Mouse (Mus musculus) large intestine, adult 2 months (tissue): Measurements from ENCODE around the gene Cib2. TPM values are rescaled to one million over a fixed set of nuclear protein-coding genes. Genes with fewer than 3 reads are reported as not detected.

Experiments
- DNase-seq: peaks from one replicate; pipeline ENCODE4 v3.0.0-alpha.2; 2012; ENCODE audit warnings: low read depth, low spot score
- WGBS: fragments of 180-500 bp; shearing (Covaris S2); methylation state at CpG from one replicate; pipeline ENCODE4 v1.1.7; 2018; 5-methylcytosine and 5-hydroxymethylcytosine counted together
- polyA plus RNA-seq: library from polyadenylated mRNA; depleted of rRNA; stranded (reverse); fragments of >200 nt; gene quantifications from 2 replicates; pipeline ENCODE4 v1.2.3, GENCODE M21; 2012; rRNA removed

The Cib2 gene
- polyA plus RNA-seq, 1 experiment = 4.5 TPM

GRCm38 (mm10) chr9:54501453-54502110, 58.4 kb downstream of the Cib2 start, which contains the start of gene Dmxl2:
TSS of gene Dmxl2 (minus strand) at chr9:54501626.
- WGBS = under 1% methylated on average over 99 of the region's 99 CpGs
- no peak for DNase-seq

- no peak for DNase-seq
- under 1% methylated on average over 43 of the region's 43 CpGs for WGBS
These were observed 59.1 kb downstream of the Cib2 start for GRCm38 (mm10) chr9:54500832-54501452.

GRCm38 (mm10) chr9:54499791-54500190, 60.2 kb downstream of the Cib2 start:
- 78% methylated on average over 3 of the region's 3 CpGs for WGBS
- no peak for DNase-seq

- WGBS = 88% methylated on average over 6 of the region's 6 CpGs
These were observed 60.7 kb downstream of the Cib2 start for GRCm38 (mm10) chr9:54499291-54499690.

More at GRCm38 (mm10) chr9:54499291-54499690, 60.7 kb downstream of the Cib2 start:
- DNase-seq = no peak

Other genes starting within 250 kb of the Cib2 start
- 1.1 and 1.8 TPM in 2 replicates for gene Dmxl2, start 58.6 kb downstream of the Cib2 start, polyA plus RNA-seq
- gene Sh2d7, start 21.2 kb downstream of the Cib2 start, polyA plus RNA-seq = 3.8 and 6.6 TPM in 2 replicates
- gene Idh3a, start 26.1 kb upstream of the Cib2 start, polyA plus RNA-seq = 64.4 and 72.2 TPM in 2 replicates
- gene Acsbg1, start 101.7 kb upstream of the Cib2 start, polyA plus RNA-seq = 1.5 and 1.9 TPM in 2 replicates
- gene Dnaja4, start 138.7 kb upstream of the Cib2 start, polyA plus RNA-seq = 2.5 and 2.6 TPM in 2 replicates
- gene Wdr61, start 174.3 kb upstream of the Cib2 start, polyA plus RNA-seq = 29.6 and 32.9 TPM in 2 replicates
- 9.4 and 14.7 TPM in 2 replicates for gene Crabp1, start 204.5 kb upstream of the Cib2 start, polyA plus RNA-seq